Mouse (Mus musculus) testis, adult 2 months (tissue): ENCODE data around the gene Hccs.

ENCODE experiments used
- CTCF ChIP-seq: fragments of 200-500 bp; IDR thresholded peaks from 2 replicates; pipeline ENCODE4 v1.5.1; 2012; ENCODE audit warnings: low read depth, mild to moderate bottlenecking, inconsistent platforms, low read length, moderate library complexity; ENCODE audit not compliant: control insufficient read depth, insufficient read depth, insufficient replicate concordance
- POLR2A ChIP-seq: fragments of 200-500 bp; IDR thresholded peaks from 2 replicates; pipeline ENCODE4 v1.6.1; 2012; ENCODE audit warnings: low read depth, mild to moderate bottlenecking, inconsistent platforms, low read length, moderate library complexity; ENCODE audit not compliant: control insufficient read depth

DNA sequence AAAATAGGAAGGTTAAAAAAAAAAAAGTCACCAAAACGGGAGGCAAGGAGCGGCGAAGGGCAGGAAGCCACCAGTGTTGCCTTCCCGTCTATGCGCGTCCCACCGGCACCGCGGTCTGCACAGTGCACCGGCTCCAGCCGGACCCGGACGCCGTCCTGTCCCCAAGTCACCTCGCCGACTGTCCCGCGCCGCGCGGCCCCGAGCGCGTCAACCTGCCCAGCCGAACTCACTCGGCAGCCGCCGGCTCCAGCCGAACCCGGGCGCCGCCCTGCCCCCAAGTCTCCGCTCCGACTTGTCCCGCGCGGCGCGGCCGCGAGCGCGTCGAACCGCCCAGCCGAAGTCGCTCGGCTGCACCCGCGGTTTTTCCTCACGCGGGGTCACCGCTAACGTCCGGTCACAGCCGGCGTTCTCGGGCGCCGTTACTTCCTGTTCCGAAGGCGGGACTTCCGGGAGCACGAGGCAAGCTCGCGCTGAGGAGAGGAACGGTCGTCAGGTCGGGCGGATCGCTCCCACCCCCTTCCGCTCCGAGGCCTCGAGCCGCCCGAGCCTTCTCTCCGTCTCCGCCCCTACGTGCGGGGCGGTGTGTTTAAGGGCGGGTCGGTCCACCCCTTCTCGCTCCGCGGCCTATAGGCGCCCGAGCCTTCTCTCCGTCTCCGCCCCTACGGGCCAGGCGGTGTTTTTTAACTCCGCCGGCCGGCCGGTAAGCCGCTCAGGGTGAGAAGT lies at the start of gene Hccs:
- TF ChIP-seq CTCF (no peak), POLR2A (peak; percentile 56; the same call in 1 of the 2 replicates)
